Mouse (Mus musculus) ZHBTc4 (cell line): Measurements from ENCODE around the gene Fgfbp1.

Experiments
- DNase-seq: peaks from one replicate; pipeline ENCODE4 v3.0.0-alpha.2; 2011; ENCODE audit warnings: low read depth, low spot score

The Fgfbp1 gene

DNA sequence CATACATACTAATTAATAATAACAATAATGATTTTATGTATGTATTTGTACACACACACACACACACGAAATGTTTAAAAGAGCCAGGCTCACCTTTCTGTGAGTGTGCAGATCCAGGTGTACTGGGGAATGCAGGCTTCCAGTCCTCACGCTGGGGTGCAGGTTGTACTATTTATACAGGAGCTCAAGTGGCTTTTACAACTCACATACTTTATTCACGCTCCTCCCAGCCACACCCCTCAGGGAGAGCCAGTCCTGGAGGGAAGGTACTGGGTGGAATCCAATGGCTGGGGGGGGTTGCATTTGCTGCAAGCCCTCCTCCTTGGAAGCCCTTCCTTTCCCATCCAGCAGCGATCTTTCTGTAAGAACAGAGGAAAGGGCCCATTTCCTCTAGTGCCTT is at the start of gene Fgfbp1:
Gene Fgfbp1, minus strand, starts transcription at position 160 of the 400 bp plus-strand sequence.
- peak; percentile 75 for DNase-seq

DNA sequence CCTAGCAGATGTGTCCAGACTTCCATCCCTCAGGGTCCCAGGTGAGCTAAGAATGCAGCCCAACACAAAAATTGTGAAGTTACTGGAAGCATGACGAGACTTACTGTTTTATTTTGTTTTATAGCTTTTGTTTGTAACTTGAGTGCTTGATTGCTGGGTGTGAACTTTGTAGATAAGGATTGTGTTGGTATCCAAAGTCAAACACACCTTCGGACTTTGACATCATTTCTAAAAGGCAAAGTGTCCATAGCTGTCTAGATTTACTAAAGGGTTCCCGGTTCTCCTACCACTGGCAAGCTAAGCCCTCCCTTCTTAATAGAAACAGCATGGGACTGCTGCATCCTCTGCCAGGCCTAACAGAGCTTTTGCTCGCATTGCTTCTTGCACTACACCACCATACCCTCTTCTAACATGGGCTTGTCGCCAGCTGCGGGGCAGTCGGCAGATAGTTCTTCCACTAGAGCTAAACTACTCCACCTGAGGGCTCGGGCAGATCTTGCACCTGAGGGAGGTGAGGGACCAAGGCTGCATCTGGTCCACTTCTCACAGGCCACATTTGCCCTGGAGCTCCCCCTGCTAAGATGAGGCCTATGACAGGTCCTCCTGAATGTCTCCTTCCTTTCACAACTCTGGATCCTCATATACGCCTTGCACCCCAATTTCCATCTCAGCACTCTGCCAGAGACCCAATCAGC is 16.9 kb upstream of the Fgfbp1 start:
- no peak for DNase-seq

DNA sequence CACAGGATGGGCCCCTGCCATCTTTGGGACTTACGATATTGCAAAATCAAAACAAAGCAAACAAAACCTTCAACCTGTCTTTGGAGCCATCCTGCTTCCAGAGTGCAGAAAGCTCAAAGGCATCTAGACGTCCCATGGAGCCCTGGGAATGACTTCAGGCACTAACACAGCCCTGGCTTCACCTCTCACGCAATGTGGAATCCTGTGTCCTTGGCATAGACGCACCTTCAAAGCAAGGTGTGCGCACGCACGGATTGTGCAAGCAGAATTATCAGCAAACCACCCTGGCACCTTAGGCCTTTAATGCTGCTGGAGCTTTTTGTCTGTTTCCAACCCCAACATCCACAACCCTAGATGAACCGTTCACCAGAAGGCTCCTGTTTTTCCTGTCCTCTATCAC is 16.0 kb upstream of the Fgfbp1 start:
- no peak for DNase-seq

DNA sequence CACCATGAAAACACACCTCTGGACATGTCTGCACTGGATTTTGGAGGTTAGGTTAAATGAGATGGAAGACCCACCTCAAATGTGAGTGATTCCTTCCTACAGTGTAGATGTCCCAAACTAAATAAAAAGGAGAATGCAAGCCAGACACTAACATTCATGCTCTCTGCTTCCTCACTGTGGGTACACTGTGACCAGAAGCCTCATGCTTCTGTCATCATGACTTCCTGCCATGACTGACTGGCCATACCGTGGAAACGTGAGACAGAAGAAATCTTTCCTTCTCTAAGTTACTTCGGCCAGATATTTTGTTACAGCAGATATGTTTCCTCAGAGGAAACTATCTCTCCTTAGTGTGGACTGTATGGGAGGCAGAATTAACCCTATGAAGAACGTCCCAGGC is 14.6 kb upstream of the Fgfbp1 start:
- no peak for DNase-seq

DNA sequence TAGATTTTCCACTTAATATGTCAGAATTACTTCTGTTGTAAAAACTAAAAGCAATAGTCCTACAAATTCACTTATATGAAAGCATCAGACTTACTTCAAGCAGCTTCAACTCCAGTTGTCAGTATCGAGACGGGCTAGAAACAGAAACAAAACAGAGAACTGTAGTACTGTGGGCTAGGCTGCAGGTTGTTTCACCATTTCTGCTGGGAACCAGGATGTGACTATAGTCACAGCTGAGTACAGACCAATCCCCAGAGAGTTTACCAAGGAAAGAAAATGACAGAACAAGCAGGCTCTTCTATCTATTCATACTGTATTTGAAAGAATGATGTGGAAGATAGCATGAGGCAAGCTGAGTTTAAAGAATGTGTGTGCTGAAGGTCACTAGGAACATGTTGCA is 13.4 kb upstream of the Fgfbp1 start:
- DNase-seq = no peak

DNA sequence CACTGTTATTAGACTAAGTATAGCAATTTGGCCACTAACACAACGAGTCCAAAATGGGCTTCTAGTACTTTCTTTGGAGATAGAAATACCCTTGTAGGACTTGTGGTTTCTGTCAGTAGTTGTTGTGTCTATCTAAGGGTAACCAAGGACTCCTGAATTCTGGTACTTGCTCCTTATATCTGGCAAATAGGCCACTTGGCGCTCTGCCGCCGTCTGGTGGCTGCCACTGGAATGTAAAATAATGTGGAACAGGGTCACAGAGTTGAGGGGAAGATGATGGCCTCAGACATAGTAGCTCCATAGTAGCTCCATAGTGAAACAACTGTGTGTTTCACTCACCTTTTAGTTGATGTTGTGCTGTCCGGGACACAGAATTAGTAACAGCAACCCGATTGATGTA is 8.7 kb upstream of the Fgfbp1 start:
- peak; percentile 67 for DNase-seq

DNA sequence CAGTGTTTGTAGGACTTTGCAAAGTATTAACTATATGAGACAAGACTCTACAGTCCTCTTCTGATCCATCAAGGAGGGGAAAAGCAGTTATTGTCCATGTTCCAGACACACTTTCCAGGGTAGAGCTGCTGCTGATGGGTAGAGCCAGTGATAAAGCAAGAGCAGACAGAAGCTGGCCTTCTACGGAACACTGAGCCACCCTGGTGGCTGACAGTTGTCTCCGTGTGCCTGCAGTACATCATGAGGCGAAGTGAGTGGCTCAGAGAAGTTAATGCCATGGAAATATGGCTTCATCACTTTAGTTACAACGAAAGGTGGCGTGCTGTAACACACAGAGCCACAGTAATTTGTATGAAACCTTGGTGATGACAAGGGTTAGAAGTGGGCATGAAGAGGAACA is 7.4 kb upstream of the Fgfbp1 start:
- DNase-seq = peak; percentile 9

DNA sequence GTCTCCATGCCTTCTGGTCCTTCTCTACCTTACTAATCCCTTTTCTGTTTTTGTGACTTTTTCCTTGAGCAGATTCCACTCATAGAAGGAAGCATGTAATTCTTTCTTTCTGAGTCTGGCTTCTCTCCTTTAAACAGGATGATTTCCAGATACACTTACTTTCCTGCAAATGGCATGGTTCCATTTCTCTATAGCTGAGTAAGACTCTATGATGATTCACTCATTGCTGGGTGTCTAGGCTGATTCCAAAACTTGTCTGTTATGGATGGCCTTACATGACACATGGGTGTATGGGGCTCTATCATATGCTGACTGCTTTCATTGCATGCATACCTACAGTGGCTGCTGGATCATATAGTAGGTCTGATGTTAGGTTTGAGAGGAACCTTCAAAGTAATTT is 4.6 kb upstream of the Fgfbp1 start:
- no peak for DNase-seq

DNA sequence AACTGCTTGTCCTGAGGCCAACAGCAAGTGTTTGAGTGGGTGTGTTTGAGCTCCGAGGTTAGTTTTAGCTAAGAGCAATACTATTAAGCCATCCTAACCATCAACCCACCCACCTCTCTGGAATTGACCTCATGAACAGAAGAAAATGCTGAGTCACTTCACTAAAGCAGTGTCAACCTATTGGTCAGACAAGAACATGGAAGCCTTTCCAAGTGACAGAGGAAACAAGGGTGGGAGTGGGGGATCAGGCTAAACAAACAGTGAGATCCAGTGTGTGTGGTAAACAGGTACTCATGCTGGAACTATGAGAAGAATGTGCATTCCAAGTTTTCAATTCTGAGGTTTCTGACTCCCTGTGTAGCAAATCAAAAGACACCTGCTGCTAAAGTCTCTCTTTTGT is 1.3 kb upstream of the Fgfbp1 start:
- DNase-seq = peak; percentile 85

DNA sequence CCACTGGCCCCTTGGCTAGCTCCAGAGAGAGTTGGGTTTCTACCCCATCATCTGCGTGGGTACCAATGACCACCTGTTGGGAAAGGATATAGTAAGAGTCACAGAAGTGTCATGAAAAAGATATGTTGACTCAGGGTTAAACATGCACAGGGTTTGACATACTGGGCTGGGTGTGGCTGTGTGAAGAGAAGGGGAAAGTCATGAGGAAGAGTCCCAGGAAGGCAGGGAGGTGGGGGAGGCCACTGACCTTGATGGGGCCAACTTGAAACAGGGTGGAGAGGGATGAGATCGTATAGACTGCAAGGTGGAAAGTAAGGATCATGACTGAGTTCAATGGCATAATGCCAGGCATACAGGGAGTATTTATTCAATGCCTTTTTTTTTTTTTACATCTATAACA is 1.2 kb downstream of the Fgfbp1 start:
- DNase-seq = no peak

DNA sequence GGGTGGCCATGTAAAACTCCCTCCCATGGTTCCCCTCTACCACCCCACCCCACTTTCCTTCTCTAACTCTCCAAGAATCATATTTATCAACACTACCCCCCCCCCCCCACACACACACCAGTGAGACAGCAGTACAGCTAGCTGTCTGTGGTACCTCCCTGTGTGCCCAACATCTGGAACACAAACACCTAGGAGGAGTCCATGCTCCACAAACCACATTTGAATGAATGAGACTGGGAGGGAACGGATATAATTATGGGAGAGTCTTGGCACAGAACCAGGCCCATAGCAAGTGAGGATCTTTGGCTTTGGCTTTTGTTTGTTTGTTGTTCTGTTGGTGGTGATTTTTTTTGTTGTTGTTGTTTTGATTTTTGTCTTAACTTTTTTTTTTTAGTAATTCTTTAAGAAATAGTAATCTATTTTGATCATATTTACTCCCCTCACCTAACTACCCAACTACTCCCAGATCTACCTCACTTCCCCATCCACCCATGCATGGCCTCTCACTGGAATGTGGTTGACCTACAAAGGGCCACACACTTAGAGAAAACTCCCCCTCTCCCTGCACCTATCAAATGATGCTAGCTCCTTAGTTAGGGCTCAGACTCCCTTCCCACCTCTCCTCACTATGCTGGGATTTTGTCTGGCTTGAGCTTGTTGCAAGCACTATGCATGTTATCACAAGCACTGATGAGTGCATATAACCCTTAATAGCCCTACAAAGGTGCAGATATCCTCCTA is 4.6 kb downstream of the Fgfbp1 start:
- DNase-seq = no peak

DNA sequence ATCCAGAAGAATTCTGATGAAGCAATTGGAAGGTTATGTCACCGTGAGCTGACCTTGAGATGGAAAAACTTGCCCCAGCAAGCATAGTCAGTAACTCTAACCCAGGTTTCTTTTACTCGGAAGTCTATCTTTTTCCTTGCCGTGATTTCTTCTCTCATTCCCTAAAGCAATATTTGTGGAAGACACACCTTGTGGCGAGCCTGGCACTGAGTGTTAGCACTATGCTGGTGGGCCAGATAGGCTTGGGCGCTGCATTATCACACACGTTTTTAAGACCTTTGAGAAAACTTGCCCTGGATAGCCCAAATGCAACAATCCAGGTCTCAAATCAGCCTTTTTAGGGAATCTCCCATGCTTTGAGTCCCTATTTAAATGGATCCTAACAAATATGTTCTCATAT is 7.4 kb downstream of the Fgfbp1 start:
- DNase-seq = no peak

DNA sequence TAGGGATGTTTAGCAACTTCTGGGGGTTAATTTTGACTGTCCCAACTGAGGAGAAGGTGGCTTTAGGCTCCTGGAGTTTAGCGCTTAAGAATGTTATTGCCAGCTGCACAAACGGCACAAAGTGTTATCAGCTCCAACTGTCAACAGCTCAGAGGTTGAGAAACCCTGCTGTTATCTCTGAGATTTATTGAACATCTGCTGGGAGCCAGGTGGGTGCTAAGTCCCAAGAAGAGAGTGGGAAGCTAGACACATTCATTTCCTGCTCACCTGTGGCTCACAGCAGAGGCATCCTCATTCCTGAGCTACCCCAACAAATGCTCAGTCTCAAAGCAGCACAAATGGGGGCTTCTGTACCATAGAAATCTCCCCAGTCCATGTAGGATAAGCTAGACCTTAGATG is 10.4 kb downstream of the Fgfbp1 start:
- no peak for DNase-seq

DNA sequence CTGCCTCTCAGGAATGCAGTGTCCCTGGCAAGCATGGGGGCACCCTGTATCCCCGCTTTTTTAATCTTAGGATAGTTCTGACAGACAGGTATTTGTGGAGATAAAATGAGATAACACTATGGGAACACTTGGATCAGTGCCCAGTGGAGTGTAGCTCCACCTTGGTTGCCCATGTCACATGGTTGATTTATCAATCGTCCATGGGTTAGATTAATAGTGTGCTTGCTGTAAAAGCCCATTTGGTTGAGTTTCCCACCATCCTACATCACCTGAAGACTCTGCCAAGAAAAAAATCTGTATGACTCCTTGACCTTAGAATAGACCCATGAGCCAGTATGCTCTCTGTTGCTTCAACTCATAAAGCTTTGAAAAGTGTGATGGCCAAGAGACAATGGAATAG is 11.0 kb downstream of the Fgfbp1 start:
- DNase-seq = no peak

DNA sequence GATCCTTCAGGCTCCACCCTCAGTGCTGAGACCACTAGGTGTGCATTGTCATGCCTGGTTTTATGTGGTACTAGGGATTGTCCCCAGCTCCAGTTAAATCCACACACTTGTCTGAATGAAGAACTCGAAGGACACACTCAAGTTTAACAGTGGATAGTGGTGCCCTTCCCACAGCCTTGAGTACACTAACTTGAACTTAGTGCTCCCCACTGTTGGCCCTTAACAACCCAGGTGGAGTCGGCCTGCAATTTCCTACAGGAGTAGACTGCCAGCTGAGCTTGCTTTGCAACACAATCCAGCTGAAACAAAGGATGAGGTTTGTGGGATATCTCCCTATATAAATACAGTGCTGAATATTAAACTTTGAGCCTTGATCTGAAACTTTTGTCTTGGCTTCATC is 12.9 kb downstream of the Fgfbp1 start:
- DNase-seq = peak; percentile 58

DNA sequence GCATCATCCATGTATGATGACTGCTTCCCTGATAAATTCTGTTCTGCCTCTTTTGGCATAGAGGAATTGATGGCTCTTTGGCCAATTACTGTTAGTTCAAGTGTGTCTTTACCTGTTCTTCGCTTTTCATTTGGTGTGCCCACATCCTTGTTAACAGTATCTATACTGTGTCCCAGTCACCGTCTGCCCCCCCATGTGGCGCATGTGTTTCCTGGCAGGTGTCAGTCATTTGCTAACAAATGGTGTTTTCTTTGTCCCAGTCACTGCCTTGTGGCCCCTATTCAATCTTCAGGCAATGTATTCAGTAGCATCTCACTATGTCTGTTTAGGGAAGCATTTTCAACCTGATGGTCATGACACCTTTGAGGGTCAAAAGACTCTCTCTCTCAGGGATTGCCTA is 20.5 kb downstream of the Fgfbp1 start:
- no peak for DNase-seq

DNA sequence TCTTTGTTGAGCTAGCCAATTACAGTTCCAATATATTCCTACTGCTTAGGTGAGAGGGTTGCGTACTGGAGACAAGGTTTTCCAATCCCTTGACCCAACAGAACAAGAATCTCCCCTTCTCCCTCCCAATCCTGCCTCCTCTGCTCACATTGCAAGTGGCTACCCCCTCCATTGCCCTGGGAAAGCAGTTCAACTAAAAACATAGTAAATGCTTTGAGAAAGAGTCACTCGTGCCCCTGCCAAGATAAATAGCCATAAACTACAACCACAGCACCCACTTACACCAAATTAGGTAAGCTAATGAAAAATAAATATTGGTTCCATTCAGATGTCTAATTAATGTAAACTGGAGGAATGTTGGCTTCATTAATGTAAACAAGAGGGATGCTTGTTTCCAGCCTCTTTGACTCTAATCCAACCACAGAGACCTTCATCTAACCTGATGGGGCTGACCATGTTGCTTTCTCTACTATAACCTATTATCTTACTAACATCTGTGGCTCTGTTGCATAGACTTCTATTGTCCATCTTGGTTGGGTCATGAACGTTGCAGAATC is 21.6 kb downstream of the Fgfbp1 start:
- no peak for DNase-seq

DNA sequence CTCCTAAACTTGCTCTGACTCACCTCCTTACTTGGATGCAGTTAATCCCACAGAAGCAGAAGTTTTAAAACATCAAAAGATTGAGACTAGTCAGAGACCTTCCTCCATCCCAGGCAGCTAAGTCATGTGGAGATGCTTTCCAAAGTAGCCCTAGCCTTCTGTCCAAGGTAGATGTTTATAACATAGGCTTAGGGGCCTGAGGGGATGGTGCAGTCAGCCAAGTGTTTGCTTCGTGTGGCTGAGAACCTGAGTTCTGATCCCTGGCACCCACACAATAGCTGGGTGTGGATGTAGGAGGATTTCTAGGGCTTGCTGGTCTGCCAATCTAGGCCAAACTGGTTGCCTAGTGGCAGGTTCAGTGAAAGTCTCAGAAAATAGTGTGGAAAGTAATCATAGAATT is 28.3 kb downstream of the Fgfbp1 start:
- no peak for DNase-seq

DNA sequence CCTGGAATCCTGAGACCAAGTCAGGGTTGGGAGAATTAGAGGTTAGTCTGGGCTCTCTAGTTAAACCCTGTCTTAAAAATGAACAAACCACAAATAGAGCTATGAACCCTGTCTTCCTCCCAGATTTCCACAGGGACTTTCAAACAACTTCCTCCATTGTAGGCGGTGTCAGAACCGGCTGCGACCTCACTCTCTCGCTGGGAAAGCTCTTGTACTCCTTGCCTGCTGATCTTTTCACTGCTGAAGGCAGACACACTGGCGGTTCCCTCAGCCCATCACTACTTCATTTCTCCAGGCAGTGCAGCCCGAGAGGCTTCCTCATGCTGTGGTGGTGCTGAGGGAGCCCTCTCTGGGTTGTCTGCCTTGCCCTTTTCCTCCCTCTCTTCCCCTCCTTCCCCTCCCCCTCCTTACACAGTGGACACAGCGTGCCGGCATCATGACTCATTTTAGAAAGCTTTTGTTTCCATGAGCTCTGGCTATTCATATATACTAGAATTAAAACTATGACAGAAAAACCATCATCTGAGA is 32.8 kb downstream of the Fgfbp1 start:
- DNase-seq = peak; percentile 47

DNA sequence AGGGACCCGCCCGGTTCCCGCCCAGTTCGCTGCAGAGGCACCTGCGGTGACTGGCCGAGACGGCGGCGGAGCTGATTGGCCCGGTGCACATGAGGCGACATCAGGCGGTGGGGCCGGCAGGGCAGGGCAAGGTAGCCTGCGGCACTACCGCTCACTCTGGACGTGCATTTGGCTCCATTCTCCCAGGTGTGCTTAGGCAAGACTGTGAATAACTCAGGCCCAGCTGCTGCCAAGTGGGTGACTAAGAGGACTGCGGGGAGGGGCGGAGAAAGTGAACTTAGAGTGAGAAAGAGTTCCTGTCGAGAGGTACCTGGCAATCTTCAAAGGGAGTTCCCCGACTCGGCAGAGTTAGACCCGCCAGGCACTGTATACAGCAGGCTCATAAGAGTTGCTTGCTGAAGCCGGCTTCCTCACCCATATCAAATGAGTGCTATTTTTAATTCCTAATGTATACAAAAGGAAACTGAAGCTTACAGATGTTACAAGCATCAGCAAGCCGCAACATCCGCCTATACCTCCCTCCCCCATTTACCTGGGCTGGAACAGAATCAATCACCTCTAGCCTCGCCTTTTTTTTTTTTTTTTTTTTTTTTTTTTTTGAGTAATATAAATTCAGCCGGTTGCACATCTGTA is 33.4 kb downstream of the Fgfbp1 start:
- peak; percentile 94 for DNase-seq

DNA sequence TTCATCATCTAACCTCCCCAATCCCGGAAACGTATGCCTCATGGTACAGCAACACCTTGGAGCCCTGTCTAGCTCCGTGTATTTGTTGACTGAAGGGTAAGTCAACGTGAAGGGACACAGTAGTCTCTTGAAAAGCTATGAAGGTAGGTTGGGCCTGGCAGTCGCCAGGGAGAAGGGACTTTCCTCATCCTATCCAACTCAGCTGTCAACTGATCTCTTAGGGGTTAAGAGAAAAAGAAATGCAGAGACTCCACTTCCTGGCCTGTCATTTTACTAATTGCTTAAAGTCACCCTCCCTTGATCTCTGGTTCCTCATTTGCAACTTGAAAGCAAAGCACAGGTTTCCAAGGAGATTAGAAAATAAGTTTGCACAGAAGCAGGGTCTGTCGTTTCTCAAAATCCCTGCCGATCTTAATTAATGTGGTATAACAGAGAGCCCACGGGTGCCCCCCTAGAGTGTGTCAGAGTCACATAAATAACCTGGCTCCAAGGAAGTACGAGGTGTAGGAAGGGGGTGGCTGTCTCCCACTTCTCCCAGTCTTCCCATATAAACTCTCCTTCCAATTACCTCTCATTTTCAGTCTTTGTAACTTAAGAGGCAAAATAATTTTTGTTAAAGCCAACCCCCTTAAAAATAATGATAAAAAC is 34.1 kb downstream of the Fgfbp1 start:
- DNase-seq = peak; percentile 22

DNA sequence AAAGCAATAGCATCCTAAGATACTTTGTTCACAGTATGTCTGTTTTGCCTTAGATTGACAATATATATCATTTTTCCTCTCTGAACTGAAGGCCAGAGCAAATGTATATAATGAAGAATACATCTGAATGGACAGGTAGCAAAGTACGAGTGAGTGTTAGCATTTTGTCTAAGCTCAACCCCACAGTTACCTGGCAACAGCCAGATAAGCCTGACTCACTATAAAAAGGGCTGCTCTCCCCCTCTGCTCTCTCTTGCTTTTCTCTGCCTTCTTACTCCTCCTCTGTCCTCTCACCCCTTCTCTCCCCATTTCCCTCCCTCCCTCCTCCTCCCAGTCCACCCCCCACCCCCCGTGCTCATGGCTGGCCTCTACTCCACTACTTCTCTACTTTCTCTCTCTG is 48.3 kb downstream of the Fgfbp1 start:
- no peak for DNase-seq
